Mouse (Mus musculus) hindbrain, embryonic 14.5 days (tissue): ENCODE results near the gene Lzts2. TPM values are rescaled to one million over a fixed set of nuclear protein-coding genes. Genes with fewer than 3 reads are reported as not detected.

Source experiments
- ATAC-seq: fragments of 200-750 bp; cut with Nextera tagmentation; 2 replicates; pipeline ENCODE4 v1.8.0; 2017; ENCODE audit warnings: moderate number of reproducible peaks, mild to moderate bottlenecking, moderate TSS enrichment, moderate library complexity; ENCODE audit not compliant: low FRiP score
- DNase-seq: peaks from one replicate; pipeline ENCODE4 v3.0.0-alpha.2; 2015; ENCODE audit warnings: low spot score
- H3K27ac ChIP-seq: fragments of 300-500 bp; sonication (generic); 2 replicates; pipeline ENCODE4 v1.5.1; 2014; ENCODE audit warnings: mild to moderate bottlenecking, moderate library complexity
- H3K27me3 ChIP-seq: fragments of 300-500 bp; sonication (generic); 2 replicates; pipeline ENCODE4 v1.6.1; 2014; ENCODE audit warnings: mild to moderate bottlenecking, low read length, mixed read lengths; ENCODE audit not compliant: control insufficient read depth, insufficient read depth
- H3K36me3 ChIP-seq: fragments of 300-500 bp; sonication (generic); replicated peaks from 2 replicates; pipeline ENCODE4 v1.6.1; 2014; ENCODE audit not compliant: control insufficient read depth, insufficient read depth
- H3K4me1 ChIP-seq: fragments of 300-500 bp; sonication (generic); replicated peaks from 2 replicates; pipeline ENCODE4 v1.6.1; 2014; ENCODE audit warnings: antibody characterized with exemption, low read length, mixed read lengths; ENCODE audit not compliant: control insufficient read depth, insufficient read depth
- H3K4me2 ChIP-seq: fragments of 300-500 bp; sonication (generic); replicated peaks from 2 replicates; pipeline ENCODE4 v1.6.1; 2014; ENCODE audit warnings: mild to moderate bottlenecking, moderate library complexity
- H3K4me3 ChIP-seq: fragments of 300-500 bp; sonication (generic); replicated peaks from 2 replicates; pipeline ENCODE4 v1.5.1; 2014; ENCODE audit warnings: mild to moderate bottlenecking, low read length
- H3K9ac ChIP-seq: fragments of 300-500 bp; sonication (generic); 2 replicates; pipeline ENCODE4 v1.6.1; 2014
- H3K9me3 ChIP-seq: fragments of 300-500 bp; sonication (generic); 2 replicates; pipeline ENCODE4 v1.6.1; 2016; ENCODE audit warnings: low read length; ENCODE audit not compliant: control insufficient read depth
- WGBS: fragments of 180-500 bp; shearing (Covaris S2); extraction: QIAGEN DNeasy Blood & Tissue Kit; methylation state at CpG from one replicate; pipeline ENCODE4 v1.1.7; 2014; 5-methylcytosine and 5-hydroxymethylcytosine counted together
- polyA plus RNA-seq: library from polyadenylated mRNA; unstranded; fragments of >200 nt; fragmentation: Nextera tagmentation; extraction: Ambion mirVana; gene quantifications from 2 replicates; pipeline ENCODE4 v1.2.1, GENCODE M21; 2014

The Lzts2 gene
- polyA plus RNA-seq, 1 experiment from 2014 or later = 18.8 TPM

DNA sequence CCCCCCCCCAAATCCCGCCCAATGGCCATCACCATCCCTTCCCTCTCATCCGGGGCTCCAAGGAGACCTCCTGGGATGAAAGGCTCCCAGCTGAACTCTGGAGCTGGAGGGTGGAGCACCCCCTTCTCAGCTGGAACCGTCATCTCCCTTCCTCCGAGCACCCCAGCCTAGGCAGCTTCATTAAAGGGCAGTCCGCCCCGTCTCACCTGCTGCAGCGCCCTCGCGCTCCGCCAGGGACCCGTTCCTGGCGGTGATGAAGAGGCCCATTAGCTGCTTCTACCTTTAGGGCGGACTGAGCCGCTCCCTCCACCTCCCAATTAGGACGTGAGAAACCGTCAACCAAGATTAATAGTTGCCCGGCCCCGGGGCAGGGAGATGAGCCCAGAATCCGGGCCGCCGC lies 51.0 kb downstream of the Lzts2 start:
- DNase-seq (no peak), ATAC-seq (no peak)
- H3K36me3 ChIP-seq = no peaks in the 10 kb centered on the region
- H3K4me1 ChIP-seq = 0 out of 2 replicates have a peak, but pooled peaks cover 4% of the 10 kb centered on the region
- no peak overlapping the region for H3K27ac ChIP-seq
- H3K4me3 ChIP-seq = no peak overlapping the region
- H3K9ac ChIP-seq = no peak overlapping the region
- H3K4me2 ChIP-seq = 0 out of 2 replicates have a peak overlapping the region, but pooled peaks have one; percentile 2
- H3K9me3 ChIP-seq = no peaks in the 10 kb centered on the region
- 2% methylated on average over 20 of the region's 21 CpGs for WGBS
- H3K27me3 ChIP-seq = peaks cover 45% of the 10 kb centered on the region

DNA sequence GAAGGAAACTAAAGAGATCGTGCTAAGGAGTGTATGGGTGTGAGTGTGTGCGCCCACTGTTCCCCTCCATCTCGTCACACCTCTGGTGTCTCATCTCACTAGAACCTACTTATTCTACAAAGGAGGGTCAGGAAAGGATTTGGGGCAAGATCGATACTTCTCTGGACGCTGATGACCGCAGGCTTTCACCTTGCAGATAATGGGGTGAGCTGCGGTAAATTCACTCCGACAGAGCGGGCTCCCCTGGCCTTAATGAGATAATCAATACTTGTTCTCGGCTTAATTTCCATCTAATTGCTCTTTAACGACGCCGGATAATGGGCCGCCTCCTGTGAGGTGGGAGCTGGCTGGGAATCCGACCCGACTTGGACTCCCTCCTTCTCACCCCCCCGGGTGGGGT lies 53.0 kb downstream of the Lzts2 start:
- H3K4me1 ChIP-seq = 0 out of 2 replicates have a peak, but pooled peaks cover 4% of the 10 kb centered on the region
- no peak overlapping the region for H3K9ac ChIP-seq
- no peaks in the 10 kb centered on the region for H3K36me3 ChIP-seq
- H3K9me3 ChIP-seq = no peaks in the 10 kb centered on the region
- H3K4me3 ChIP-seq = no peak overlapping the region
- DNase-seq (no peak), ATAC-seq (no peak)
- H3K27me3 ChIP-seq = peaks cover 56% of the 10 kb centered on the region
- H3K27ac ChIP-seq = no peak overlapping the region
- no peak overlapping the region for H3K4me2 ChIP-seq
- WGBS = 21% methylated on average over 17 of the region's 17 CpGs

DNA sequence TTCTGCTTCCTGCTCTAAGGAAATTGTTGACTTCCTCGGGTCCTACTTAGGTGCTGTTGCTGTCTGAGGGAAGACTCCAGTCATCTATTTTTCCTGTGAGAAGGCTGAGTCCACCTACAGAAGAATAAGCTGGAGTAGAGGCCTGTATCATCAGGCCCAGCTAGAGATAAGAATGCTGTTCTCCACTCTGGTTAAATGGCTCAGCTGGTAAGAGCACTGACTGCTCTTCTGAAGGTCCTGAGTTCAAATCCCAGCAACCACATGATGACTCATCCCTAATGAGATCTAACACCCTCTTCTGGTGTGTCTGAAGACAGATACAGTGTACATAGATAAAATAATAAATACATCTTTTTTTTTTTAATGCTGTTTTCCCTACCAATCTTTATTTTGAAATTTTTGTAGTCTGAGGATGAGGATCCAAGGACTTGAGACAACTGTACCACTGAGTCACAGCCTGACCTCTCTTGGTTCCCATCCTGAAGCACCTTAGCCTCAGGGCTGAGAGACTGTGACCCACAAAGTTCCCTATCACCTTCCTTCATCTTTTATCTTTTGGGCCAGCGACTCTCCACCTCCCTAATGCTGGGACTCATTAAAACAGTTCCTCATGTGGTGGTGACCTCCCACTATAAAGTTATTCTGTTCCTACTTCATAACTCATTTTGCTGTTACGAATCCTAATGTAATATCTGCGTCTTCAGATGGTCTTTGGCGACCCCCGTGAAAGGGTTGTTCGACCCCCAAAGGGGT lies 53.7 kb downstream of the Lzts2 start:
- H3K9me3 ChIP-seq = no peaks in the 10 kb centered on the region
- 81% methylated on average over 7 of the region's 7 CpGs for WGBS
- DNase-seq (no peak), ATAC-seq (no peak)
- H3K4me1 ChIP-seq = 0 out of 2 replicates have a peak, but pooled peaks cover 4% of the 10 kb centered on the region
- no peaks in the 10 kb centered on the region for H3K36me3 ChIP-seq
- no peak overlapping the region for H3K27ac ChIP-seq
- no peak overlapping the region for H3K4me2 ChIP-seq
- H3K4me3 ChIP-seq = no peak overlapping the region
- peaks cover 59% of the 10 kb centered on the region for H3K27me3 ChIP-seq
- H3K9ac ChIP-seq = no peak overlapping the region

DNA sequence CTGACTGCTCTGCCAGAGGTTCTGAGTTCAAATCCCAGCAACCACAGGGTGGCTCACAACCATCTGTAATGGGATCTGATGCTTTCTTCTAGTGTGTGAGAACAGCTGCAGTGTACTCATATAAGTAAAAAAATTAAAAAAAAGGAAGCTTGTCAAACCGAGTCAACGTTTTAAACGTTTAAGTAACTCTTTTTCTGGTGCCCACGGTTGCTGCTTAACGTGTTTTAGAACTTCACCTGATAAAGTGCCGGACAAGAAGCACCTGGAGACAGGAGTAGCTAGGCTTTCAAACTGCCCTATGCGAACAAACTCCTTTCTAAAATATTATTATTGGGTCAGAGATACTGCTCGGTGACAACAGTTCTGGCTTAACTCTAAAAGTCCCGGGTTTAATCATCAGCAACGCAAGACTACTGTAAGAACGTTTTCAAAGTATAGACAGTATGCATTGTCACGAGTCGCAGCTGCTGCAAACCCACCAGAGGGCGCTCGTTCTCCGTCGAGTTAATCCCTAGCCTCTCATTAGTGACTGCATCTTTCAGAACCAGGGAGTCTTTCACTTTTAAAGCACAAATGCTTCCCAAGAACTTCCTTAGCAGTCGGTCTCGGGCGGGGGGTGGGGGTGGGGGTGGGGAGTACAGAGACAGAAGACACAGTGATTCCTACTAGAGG lies 59.8 kb downstream of the Lzts2 start:
- no peaks in the 10 kb centered on the region for H3K36me3 ChIP-seq
- H3K4me2 ChIP-seq = peak overlapping the region; percentile 91
- H3K27ac ChIP-seq = peak overlapping the region; percentile 90; the same call in 1 of the 2 replicates
- whole genome bisulfite sequencing = 9% methylated on average over 20 of the region's 20 CpGs
- peaks cover 13% of the 10 kb centered on the region for H3K4me1 ChIP-seq
- 0 out of 2 replicates have a peak, but pooled peaks have one; percentile 28 for ATAC-seq
- peaks cover 56% of the 10 kb centered on the region for H3K27me3 ChIP-seq
- H3K9me3 ChIP-seq = no peaks in the 10 kb centered on the region
- peak; percentile 83 for DNase-seq
- peak overlapping the region; percentile 74 for H3K9ac ChIP-seq
- H3K4me3 ChIP-seq = peak overlapping the region; percentile 57

DNA sequence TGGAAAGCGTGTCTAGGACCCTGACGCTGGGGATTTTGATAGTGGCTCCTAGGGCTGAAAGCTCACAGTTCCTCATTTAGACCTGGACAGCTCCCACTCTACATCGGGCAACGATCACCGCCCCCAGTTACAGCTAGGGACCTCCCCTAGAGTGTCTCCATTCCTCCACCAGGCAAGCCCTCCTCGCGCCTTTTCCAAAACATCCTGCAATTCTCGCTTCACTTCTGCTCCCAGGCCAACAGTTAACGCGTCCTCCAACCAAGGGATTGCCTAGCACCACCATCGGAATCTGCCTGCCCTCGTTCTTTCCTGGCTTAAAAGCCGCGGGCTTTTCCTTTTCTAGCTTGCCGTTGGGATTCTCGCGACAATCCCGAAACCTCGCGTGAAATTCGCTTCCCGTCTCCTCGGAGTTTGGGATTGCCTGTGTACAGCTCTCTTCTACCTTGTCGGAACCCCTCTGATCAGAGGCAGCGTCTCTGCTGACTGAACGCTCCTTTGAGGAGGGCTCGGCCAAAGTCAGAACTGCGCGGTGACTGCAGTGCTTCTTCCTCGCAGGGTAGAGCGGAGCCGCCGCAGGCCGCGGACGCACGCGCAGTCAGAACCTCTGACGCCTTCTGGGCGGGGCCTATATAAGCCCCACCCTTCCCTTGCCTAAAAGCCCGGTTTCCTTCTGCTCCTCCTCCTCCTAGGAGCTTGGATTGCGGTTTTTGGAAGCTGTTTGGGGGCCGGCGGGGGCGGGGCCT lies 60.5 kb downstream of the Lzts2 start, which contains the start of gene Kazald1:
TSS of gene Kazald1 (plus strand) at position 662 of the 743 bp plus-strand sequence.
- Histone ChIP-seq H3K9ac (peak within 1 kb of the TSS; percentile 74), H3K27ac (peak within 1 kb of the TSS; percentile 90), H3K9me3 (no peaks in the 10 kb centered on the region), H3K4me1 (peaks cover 14% of the 10 kb centered on the region), H3K27me3 (peaks cover 64% of the 10 kb centered on the region), H3K4me2 (peak within 1 kb of the TSS; percentile 91), H3K36me3 (no peaks in the 10 kb centered on the region), H3K4me3 (peak within 1 kb of the TSS; percentile 57)
- under 1% methylated on average over 45 of the region's 45 CpGs for WGBS
- DNase-seq (peak; percentile 97), ATAC-seq (peak; percentile 84)

DNA sequence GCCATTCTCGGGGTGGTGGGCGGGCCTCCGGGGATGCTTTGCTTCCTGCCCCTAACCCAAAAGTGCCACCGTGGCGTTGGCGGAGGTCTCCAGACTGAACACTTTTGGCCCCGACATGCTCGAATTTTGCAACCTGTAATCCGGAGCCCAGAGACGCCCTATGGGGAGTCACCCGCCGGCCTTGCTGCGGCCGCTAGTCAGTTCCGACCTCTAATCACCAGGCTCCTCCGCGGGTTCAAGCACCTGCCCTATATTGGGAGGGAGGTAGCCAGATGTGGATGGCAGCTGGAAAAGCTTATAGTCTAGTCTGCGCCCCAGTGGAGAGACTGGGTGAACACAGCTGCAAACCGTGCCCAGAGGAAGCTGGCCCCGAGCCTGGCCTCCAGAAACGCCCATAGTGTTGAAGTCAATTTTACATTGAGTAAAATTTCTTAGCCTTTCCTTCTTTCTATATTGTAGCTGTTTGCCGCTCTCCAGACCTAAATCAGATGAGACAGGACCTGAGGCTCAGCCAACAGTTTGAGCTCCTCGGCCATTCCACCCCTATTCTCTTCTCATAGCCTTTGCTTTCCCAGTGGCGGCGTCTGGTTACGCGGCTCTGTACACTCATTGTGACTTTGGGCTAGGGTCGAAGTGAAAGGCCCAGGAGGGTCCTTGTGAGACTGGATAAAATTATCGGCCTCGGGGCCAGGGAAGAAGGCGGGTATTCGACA lies 61.3 kb downstream of the Lzts2 start:
- peaks cover 21% of the 10 kb centered on the region for H3K4me1 ChIP-seq
- WGBS = under 1% methylated on average over 32 of the region's 32 CpGs
- peak overlapping the region; percentile 57 for H3K4me3 ChIP-seq
- H3K27me3 ChIP-seq = peaks cover 69% of the 10 kb centered on the region
- peak overlapping the region; percentile 91 for H3K4me2 ChIP-seq
- ATAC-seq = peak; percentile 46; the same call in 1 of the 2 replicates
- peak; percentile 40 for DNase-seq
- H3K27ac ChIP-seq = no peak overlapping the region
- H3K9ac ChIP-seq = peak overlapping the region; percentile 74
- no peaks in the 10 kb centered on the region for H3K9me3 ChIP-seq
- H3K36me3 ChIP-seq = no peaks in the 10 kb centered on the region

DNA sequence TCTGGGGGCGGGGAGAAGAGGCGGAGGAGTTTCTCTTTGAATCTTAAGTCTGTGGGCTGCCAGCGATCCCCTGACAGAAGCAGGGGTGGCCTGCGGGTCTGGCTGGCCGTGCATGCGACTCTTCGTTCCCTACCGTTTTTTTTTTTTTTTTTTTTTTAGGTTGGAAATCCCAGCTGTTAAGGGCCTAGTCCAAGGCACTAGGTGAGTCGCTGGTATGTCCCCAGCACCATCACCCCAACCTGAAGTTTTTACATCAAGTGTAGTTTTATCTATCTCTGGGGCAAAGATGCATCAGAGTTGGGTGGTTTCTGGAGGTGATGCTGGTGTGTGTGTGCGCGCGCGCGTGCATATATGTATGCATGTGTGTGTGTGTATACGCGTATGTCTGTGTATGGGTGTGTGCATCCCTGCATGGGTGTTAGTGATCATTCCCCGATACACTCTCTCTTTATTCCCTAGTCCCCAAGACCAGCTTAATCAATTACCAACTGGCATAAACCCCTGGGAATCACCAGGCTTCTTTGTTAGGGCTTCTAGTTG lies 61.9 kb downstream of the Lzts2 start:
- H3K4me3 ChIP-seq = peak overlapping the region; percentile 30
- WGBS = 8% methylated on average over 17 of the region's 17 CpGs
- H3K9ac ChIP-seq = peak overlapping the region; percentile 32
- DNase-seq (no peak), ATAC-seq (no peak)
- no peaks in the 10 kb centered on the region for H3K36me3 ChIP-seq
- peaks cover 73% of the 10 kb centered on the region for H3K27me3 ChIP-seq
- H3K4me1 ChIP-seq = peaks cover 28% of the 10 kb centered on the region
- H3K4me2 ChIP-seq = peak overlapping the region; percentile 91
- no peak overlapping the region for H3K27ac ChIP-seq
- H3K9me3 ChIP-seq = no peaks in the 10 kb centered on the region
